Comparison of ENCODE assay signal across 8 mouse cellular contexts in genomic region chr12:79856116-79856909, GRCm38 (mm10).
DNase-seq lines count a peak whose midpoint lies in the region; TF ChIP-seq lines count a peak whose summit lies in the region.

No protein-coding gene starts in this region.

- no peak for TF ChIP-seq POLR2A in kidney, adult 2 months (IDR thresholded peaks at IDR 0.05; ENCODE audit: low read depth, low read length)

- no peaks in the 10 kb centered on the region for H3K27me3 ChIP-seq in kidney, adult 2 months (replicated peaks; ENCODE audit: control insufficient read depth, insufficient read depth, low read length)

- H3K27ac ChIP-seq in kidney, adult 2 months (ENCODE audit: insufficient read depth, low read depth, low read length), result no peak overlapping the region

- no peak for TF ChIP-seq CTCF in kidney, adult 2 months (conservative IDR thresholded peaks at IDR 0.05; ENCODE audit: insufficient read depth, insufficient read length, low read depth, low read length)

- peak; percentile 83 for DNase-seq in adrenal gland, postnatal 14 days
- peak; percentile 79 for DNase-seq in gastrocnemius, postnatal 14 days
- DNase-seq in kidney, adult 2 months, result peak; percentile 85
- DNase-seq in lung, postnatal 4 days, result peak; percentile 80 to 91
- DNase-seq in frontal cortex, postnatal 36 days (ENCODE audit: low spot score in 2 of 2), result no peak
- DNase-seq in layer of hippocampus, adult 9-11 months, result no peak
- no peak for DNase-seq in layer of hippocampus, postnatal 36 days
- DNase-seq in neural tube, embryonic 10.5 days (ENCODE audit: extremely low spot score, low spot score), result no peak

- WGBS in kidney, adult 2 months, result 61% methylated on average over 11 of the region's 11 CpGs

- no peaks in the 10 kb centered on the region for H3K36me3 ChIP-seq in kidney, adult 2 months (ENCODE audit: control insufficient read depth, insufficient read depth, low read length)

- intact Hi-C loops in gastrocnemius, postnatal 14 days (cut with DNase I; ENCODE audit: low total_unique reads), result no loop called here

- H3K4me3 ChIP-seq in kidney, adult 2 months (ENCODE audit: insufficient read depth, low read depth, low read length), result no peak overlapping the region

- H3K4me1 ChIP-seq in kidney, adult 2 months (ENCODE audit: control insufficient read depth, insufficient read depth, low read length), result peaks cover 15% of the 10 kb centered on the region

Comparison
In these comparisons a context has a peak if more than half of its experiments do, and no peak if none do; other contexts are left out.
1. DNase-seq: peak in adrenal gland, postnatal 14 days (single experiment), gastrocnemius, postnatal 14 days (single experiment), kidney, adult 2 months (single experiment) and lung, postnatal 4 days (2 of 2); none in frontal cortex, postnatal 36 days (0 of 2), layer of hippocampus, adult 9-11 months (single experiment), layer of hippocampus, postnatal 36 days (0 of 2) and neural tube, embryonic 10.5 days (single experiment).